Mouse (Mus musculus) layer of hippocampus, adult 2 months (tissue): ENCODE measurements around the gene Endod1. TPM values are rescaled to one million over a fixed set of nuclear protein-coding genes. Genes with fewer than 3 reads are reported as not detected.

Source experiments
- DNase-seq, 2 experiments: peaks; one replicate each; pipeline ENCODE4 v3.0.0; 2022; ENCODE audit warnings: low spot score in 2 of 2
- H3K27ac ChIP-seq: fragments of 200-600 bp; 2 replicates; pipeline ENCODE4 v1.8.1; 2022
- H3K4me3 ChIP-seq: fragments of 200-600 bp; 2 replicates; pipeline ENCODE4 v1.8.1; 2022; ENCODE audit warnings: mild to moderate bottlenecking
- CTCF ChIP-seq: fragments of 200-600 bp; conservative IDR thresholded peaks from 2 replicates; pipeline ENCODE4 v1.8.1; 2022; ENCODE audit warnings: antibody characterized with exemption, mild to moderate bottlenecking, moderate library complexity
- total RNA-seq, 2 experiments: library from RNA; stranded (reverse); gene quantifications; 2 replicates each; pipeline ENCODE4 v1.2.3; 2021

Gene Endod1
- total RNA-seq, 2 experiments from 2014 or later = 67.3 to 73.6 TPM

DNA sequence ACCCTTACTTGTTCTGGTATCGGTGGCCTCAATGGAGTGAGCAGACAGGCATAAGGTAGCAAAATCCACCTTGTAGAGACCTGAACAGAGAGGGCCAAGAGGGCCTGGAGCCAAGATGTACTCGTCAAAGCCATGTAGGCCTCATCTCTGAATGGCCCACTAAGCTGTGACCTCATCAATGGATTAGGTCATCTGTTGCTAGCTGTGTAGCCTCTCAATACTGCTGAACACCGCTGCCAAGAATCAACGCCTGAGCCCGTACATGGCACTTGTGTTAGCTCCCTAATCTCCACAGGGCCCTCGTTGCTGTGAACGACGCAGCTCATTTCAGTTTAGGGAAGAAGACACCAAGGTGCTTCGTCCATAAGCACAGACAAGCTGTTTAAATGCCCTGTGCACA lies 10.0 kb upstream of the Endod1 start:
- no peak for TF ChIP-seq CTCF
- no peak overlapping the region; the same call in 1 of the 2 replicates for H3K27ac ChIP-seq
- H3K4me3 ChIP-seq = no peak overlapping the region
- DNase-seq = no peak

DNA sequence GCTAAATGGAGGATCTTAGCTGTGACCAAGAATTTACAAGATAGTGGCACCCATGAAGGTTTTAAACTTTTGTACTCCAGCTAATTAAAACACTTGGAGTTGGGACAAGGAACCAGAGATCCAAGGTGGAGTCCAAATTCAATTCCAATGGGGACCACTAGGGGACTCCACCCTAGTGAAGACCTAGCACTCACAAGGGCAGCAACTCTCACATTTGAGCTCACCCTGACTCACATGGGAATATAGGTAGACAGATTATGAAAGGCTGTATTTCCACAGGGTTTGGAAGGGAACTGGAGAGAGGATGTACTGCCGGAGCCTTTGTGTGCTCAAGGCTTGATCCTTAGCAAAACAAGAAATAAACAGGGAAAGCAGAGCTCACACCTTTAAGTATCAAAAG lies 9.0 kb upstream of the Endod1 start:
- DNase-seq = no peak
- Histone ChIP-seq H3K4me3 (no peak overlapping the region), H3K27ac (peak overlapping the region; percentile 67)
- TF ChIP-seq CTCF = peak; percentile 76

DNA sequence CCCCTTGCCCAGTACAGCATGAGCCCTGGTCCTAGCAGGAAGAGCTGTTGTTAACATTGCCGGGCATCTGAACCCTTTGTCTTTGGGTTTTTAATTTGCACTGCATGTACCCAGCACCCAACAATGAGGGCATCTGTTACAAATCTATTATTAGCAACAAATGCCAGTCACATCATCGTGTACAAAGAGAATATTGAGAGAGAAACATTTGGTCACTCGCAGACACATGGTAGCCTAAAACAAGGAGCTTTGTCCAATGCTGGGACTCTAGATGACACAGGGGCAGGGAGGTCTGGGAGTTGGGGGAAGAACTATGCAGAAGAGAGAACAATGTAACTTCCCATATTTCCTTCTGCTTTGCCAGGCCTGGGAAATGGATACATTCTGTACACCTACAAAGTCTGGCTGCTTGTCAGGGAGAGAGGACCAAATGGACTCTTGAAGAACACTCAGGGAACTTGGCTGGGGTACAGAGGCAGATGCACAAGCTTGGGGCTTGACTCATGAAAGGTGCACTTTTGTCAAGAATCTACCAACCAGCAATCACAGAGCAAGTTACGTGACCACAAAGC lies 7.8 kb upstream of the Endod1 start:
- no peak for TF ChIP-seq CTCF
- DNase-seq = peak; percentile 21 to 44
- Histone ChIP-seq H3K4me3 (no peak overlapping the region), H3K27ac (peak overlapping the region; percentile 83)

DNA sequence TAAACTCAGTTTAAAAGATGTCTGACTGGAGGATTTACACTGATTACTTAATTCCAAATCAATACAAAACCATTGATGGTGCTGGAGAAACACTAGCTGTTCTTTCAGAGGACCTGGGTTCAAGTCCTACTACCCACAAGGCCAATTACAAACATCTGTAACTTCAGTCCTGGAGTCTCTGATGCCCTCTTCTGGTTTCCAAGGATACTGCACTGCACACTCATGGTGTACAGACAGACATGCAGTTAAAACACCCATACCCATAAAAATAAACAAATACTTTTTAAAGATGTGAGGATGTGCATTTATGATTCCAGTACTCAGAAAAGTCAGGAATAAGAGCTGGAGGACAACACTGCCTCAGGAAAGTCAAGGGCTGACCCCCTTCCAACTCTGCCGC lies 6.7 kb upstream of the Endod1 start:
- H3K4me3 ChIP-seq = no peak overlapping the region
- DNase-seq = no peak
- TF ChIP-seq CTCF = peak; percentile 71
- peak overlapping the region; percentile 83 for H3K27ac ChIP-seq

DNA sequence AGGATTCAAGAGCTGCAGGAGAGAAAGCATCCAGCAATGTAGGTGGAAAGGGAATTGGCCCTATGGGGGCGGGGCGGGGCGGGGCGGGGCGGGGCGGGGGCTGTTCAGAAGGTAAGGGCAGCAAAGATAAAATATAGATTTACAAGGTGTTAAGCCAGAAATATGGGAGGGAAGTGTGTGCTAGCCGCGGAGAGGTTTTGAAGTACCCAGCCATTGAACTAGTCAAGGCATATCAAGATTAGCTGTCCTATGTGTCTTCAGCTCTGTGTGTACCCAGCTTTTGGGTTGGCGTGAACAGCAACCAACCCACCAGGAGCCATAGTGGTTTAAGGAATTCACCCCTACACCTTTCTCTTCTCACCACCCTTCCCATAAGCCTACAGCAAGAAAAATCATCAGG lies 5.5 kb upstream of the Endod1 start:
- Histone ChIP-seq H3K27ac (no peak overlapping the region), H3K4me3 (no peak overlapping the region)
- DNase-seq = no peak
- no peak for TF ChIP-seq CTCF

DNA sequence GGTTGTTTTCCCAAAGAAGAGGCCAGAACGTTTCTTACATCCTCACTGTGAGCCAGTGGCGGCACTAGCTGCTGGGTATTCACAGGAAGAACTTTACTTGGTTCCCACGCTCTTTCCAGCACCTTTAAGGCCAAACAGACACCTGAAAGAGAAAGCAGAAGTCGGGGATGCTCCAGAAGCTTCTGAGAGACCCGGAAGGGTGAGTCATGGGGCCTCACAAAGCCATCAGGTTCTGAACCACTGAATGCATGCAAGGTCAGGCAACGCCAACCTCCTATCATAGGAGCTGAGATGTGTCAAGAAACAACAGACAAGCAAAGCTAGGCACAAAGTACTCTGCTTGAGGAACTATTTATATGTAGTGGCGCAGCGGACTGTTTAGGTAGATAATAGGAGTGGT lies 4.4 kb upstream of the Endod1 start:
- no peak for DNase-seq
- Histone ChIP-seq H3K27ac (no peak overlapping the region), H3K4me3 (no peak overlapping the region)
- TF ChIP-seq CTCF = no peak

DNA sequence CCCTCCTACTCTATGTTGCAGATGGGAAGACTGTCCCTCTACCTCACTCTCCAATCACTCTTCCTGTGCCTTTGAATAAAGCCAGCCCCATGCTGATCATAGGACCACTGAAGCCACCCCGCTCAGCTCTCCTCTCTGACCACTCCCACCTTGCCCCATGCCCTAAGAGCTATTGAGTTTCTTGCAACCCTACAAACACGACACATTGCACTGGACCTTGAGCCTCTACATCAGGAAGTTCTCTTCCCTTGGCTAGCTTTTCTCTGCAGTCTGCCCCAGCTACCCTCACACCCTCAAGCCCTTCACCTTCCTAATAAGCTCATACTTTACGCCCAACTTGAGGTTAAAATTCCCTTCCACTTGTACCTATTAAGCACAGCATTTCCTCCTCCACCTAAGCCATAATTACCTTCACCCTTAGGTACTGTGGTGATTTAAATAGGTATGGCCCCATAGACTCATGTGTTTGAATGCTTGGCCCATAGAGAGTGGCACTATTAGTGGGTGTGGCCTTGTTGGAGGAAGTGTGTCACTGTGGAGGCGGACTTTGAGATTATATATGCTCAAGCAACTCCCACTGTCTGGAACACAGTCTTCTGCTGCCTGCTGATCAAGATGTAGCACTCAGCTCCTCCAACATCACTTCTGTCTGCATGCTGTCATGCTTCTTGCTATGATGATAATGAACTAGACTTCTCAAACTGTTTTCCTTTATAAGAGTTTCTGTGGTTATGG lies 2.0 kb upstream of the Endod1 start:
- no peak for TF ChIP-seq CTCF
- peak overlapping the region; percentile 98; the same call in 1 of the 2 replicates for H3K27ac ChIP-seq
- no peak for DNase-seq
- no peak overlapping the region for H3K4me3 ChIP-seq

DNA sequence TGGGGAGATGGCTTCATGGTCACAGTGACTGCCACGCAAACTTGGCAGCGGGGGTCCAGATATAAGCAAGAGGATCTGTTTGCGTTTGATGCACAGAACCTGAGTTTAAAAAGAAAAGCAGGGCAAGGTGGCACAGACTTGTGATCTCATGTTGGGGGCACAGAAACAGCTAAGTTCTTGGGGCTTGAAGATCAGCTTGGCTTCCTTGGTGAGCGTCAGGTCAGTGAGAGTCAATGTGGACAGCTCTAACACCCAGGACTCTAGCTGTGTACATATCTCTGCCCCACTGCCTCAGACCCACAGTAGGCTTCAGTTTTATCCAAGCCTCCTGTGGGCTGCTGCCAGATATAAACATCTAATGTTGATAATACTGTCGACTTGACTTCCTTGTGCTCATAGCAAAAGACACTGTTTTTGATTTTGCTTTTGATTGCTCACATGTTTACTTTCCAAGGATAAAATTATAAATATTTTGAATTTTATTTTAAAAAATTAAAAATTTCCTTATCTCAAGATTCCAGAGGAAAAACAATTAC lies 1.0 kb upstream of the Endod1 start:
- no peak for DNase-seq
- Histone ChIP-seq H3K4me3 (no peak overlapping the region), H3K27ac (peak overlapping the region; percentile 98)
- no peak for TF ChIP-seq CTCF

DNA sequence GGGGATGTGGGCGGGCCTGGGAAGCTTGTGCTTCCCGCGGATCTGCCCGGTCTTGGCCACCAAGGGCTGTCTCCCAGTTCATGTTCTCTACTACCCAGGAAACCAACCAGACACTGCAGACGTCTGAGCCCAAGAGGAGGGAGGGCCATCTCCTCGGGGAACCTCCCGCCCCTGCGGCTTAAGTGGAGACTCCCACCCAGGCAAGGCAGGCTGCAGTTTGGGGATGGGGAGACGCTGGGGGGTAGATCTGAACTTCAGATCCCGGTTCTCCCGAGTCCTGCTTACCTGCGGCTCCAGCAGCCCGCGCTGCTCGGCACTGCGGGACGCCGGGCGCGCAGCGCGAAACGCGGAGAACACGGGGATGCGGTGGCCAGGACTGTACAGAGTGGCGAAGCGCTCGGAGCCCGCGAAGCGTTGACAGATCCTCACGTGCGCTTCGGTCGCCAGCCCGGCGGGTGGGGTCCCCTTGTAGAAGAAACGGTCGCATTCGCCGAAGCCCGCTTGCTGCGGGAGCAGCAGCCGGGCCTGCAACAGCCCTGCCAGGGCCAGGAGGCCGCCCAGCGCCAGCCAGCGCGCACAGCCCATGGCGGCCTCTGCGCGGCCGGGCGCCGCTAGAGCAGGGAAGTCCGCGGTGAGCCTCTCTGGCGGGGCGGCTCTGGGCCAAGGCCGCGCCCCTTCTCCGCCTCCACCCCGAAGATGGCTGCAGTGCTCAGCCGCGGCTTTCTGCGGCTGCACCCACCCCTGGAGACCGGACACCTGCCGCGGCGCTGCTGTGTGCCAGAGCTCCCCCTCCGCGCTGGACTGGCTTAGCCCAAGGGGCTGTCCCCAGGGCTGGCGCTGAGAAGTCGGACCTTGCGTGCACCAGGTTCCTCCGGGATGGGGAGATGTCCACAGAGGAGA lies 671 bp downstream of the Endod1 start:
- Histone ChIP-seq H3K27ac (peak overlapping the region; percentile 98), H3K4me3 (peak overlapping the region; percentile 75)
- TF ChIP-seq CTCF = no peak; the same call in none of the 2 replicates
- DNase-seq = peak; percentile 72 to 79

DNA sequence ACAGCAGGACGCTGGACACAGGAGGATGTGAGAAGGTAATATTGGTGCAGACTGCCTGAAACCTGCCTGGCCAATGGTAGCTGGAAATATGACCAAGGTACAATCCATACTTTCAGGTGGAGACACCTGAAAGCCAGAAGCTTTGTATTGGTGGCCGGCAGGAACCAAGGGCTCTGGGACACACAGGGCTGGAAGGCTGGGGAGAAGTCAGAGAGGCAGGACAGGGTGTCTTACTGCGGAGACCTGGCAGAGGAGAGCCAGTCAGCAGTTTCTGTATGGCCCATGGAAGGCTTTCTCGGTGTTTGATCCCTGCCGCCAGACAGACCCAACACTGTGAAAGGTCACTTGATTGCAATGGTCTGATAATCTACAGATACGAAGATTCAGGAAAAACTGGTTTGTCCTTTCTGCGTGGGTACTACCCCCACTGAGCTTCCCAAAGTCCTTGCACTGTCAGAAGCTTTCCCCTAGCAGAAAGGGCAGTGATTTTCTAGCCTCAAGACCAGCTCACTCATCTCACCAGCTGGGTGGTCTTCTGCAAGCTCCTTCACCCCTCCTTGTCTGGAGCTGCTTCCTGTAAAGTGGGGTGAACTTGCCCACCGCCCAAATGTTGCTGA lies 1.4 kb downstream of the Endod1 start:
- no peak for TF ChIP-seq CTCF
- Histone ChIP-seq H3K4me3 (peak overlapping the region; percentile 75), H3K27ac (peak overlapping the region; percentile 98)
- no peak for DNase-seq

DNA sequence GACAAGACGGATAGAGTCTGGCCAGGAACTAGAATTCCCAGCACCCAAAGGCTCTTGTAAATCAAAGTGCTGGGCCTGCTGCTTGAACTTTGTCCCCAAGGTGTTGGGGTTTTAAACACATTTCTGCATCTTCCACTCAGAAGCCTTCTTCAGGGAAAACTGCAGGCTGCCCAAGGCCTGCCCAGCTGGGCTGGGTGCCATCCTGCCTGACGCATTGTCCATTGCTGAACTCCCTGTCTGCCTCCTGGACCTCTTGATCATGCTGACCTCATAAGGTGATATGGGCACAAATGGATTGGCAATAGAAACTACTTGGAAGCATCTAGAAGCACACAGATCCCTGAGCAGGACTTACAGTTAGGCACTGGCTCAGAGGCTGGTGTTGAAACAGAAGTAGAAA lies 3.2 kb downstream of the Endod1 start:
- H3K27ac ChIP-seq = no peak overlapping the region
- no peak for DNase-seq
- H3K4me3 ChIP-seq = no peak overlapping the region; the same call in 1 of the 2 replicates
- TF ChIP-seq CTCF = no peak

DNA sequence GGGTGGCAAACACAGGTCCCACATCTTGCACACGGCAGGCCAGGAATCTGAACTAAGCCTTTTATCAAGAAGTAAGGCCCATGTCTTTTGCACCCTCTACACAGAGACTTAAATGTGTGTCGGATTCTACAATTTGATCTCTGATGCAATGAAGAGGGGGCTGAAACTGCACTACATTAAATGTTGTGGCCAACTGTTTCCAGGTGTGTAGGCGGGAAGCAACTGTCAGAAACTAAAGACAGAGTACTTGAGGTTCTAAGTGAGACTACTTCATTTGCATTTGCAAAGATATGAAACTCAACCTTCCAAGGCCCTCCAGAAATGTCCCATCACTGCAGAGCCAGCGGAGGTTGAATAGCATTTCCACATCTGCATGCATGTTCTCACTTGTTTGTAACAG lies 5.2 kb downstream of the Endod1 start:
- no peak for TF ChIP-seq CTCF
- Histone ChIP-seq H3K27ac (no peak overlapping the region), H3K4me3 (no peak overlapping the region)
- peak; percentile 28 to 30 for DNase-seq
